Mouse (Mus musculus): ENCODE measurements at regions not wholly inside any gene's neighbourhood (a gene's known extent, or its start where the extent isn't known, plus 50 kb on each side); places are given as distances from the start of the nearest gene placed in this dataset.

DNA sequence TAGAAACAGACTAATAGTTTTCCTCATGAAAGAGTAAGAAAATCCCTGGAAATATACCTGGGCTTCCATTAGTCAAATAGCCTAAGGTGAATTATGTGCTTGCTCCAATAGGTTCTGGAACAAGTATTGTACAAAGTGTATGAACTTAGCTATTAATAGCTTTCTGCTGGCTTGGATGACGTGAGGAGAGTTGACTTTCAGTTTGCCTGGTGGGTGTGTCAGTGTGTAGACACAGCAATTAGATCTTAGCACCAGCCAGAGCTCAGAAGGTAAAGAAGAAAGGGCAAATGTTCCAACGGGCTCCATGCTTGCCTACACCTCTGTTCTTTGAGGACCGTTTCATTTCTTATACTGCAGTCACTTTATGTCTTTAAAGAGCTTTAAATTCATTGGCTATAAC lies 654.8 kb upstream of the Mef2c start:
- DNase-seq (ENCODE audit: low spot score in 2 of 2) = no peak

DNA sequence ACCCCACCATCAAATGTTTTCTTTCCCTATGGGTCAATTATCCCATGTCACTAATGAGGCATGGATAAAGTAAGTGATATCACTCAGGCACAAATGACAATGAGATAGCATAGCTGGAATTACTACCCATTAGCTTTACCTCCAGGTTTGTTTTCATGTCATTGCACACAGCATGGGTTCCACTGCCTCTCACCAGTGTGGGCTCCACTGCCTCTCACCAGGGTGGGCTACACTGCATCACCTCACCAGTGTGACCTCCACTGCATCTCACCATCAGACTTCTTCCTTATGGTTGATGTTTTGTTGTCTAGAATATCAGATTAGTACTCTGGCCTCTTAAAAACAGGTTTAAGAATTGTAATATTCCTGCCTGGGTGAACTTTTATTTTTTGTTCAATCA lies 634.0 kb upstream of the Mef2c start:
- DNase-seq (ENCODE audit: low spot score in 2 of 2) = no peak

DNA sequence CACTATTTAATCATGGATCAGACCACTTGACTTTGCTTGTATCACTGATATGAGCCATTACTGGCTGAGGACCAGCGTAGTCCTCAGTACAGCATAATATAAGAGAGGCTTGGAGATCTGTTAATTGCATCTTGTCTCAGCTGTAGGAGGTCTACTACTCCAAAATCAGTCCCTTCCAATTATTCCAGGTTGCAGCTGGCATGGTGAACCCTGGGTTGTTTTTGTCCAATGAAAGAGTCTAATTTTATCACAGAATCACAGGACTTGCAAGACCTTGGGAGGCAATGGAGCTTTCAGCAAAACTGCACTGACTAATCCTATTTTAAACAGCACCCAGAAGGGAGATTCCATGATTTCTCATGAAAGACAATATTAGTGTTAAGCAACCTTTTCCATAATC lies 629.7 kb upstream of the Mef2c start:
- no peak for DNase-seq (ENCODE audit: low spot score in 2 of 2)

DNA sequence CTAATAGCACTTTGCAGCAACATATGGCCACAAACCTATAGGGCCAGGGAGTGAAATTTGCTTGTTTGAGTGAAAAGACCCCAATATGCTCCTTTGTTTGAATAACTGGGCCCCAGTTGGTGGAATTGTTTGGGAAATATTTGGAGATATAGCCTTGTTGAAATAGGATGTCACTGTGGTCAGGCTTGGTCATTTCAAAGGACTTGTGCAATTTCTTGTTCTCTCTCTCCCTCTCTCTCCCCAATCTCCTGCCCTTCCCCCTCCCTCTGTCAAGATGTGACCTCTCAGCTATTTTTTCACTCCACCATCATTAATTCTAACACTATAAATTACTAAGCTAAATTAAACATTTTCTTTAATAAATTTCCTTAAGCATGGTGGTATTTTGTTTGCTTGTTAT lies 620.5 kb upstream of the Mef2c start:
- no peak for DNase-seq (ENCODE audit: low spot score in 2 of 2)

DNA sequence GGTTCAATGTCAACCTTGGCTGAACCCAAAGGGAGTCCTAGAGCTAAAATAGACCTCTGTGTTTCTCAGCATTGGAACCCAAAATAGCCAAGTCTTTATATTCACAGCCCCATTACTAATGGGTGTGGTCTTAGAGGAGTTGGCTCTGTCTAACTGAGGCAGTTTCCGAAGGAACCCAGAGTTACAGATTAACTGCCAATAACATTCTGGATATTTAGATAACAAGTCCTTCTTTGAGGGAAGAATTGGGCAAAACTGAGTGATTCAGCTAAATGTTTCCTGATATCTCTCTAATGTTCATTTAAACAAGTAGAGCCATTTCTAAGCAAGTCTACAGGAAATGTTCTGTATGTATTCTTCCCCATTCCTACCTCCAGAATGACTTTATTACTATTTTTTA lies 615.1 kb upstream of the Mef2c start:
- no peak for DNase-seq (ENCODE audit: low spot score in 2 of 2)

DNA sequence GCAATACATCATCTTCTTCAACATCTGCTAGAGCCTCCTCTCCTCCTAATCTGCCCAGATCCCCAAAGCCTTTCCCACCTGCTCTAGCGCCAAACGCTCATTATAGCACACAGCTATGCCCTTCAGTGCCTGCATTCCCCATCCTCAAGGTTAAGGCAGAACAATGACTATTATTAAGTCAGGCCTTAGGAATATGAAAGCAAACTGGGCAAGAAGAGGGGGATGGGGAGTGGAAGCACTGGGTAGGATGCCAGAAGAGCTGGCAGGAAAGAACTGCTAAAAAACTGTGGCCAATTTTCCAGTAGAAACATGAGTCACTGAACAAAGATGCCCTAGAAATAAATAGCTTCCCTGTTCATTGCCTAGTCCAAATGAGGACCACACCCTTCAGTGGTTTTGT lies 611.1 kb upstream of the Mef2c start:
- DNase-seq (ENCODE audit: low spot score in 2 of 2) = no peak

DNA sequence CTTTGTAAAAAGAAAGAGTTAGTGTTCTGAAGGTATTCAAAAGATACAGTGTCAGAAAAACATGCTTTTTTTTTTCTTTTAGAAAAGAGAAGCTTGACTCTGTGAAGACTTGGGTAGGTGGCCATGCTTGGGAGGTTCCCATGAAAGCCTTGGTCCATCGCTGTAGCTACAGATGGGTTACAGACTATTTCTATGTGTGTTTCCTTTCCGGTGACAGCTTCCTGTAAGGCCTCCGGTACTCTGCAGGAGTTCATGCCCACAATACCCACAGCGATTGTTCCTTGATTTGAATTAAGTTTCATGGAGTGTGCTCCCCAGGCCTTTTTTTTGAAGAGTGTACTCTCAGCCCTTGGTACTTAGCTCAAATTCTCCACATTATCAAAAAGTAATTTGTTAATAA lies 604.1 kb upstream of the Mef2c start:
- peak; percentile 78 to 79 for DNase-seq (ENCODE audit: low spot score in 2 of 2)

DNA sequence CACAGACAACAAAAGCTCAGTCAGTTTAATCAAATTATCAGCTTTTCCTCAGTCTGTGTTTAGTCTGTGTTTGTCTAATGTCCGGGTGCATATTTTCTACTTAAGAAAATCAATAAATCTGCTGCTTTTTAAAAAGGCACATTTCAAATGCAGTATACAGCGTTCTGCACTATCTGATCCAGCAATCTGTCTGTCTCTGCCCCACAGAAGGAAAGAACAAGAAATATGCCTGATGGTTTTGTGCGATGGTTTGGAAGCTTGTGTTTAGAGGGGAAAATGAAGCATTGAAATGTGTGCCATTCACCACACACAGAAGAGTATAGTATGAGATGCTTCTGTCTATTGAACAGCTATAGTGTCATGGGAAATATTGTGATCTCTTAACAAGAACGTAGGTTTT lies 601.7 kb upstream of the Mef2c start:
- no peak for DNase-seq (ENCODE audit: low spot score in 2 of 2)

DNA sequence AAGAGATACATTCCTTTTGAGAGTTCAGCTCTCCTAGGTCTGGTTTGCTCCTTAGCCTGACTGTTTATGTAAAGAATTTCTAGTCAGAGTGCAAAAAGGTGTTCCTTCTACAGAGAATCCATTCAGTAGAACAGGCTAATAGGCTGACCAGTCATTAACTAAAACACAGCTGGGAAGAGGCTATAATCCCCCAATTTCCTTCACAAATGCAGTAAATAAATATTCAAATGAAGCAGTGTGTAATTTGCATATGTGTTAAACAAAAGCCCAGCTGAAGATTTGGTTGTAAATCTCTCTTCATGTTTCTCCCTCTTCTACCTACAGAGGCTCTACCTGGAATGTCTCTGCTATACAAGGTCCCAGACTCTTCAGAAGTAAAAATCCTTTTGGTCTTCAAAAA lies 600.2 kb upstream of the Mef2c start:
- DNase-seq (ENCODE audit: low spot score in 2 of 2) = no peak

- DNase-seq (ENCODE audit: low spot score in 2 of 2) = no peak
Observed at GRCm38 (mm10) chr13:82907689-82908088, 596.1 kb upstream of the Mef2c start.

DNA sequence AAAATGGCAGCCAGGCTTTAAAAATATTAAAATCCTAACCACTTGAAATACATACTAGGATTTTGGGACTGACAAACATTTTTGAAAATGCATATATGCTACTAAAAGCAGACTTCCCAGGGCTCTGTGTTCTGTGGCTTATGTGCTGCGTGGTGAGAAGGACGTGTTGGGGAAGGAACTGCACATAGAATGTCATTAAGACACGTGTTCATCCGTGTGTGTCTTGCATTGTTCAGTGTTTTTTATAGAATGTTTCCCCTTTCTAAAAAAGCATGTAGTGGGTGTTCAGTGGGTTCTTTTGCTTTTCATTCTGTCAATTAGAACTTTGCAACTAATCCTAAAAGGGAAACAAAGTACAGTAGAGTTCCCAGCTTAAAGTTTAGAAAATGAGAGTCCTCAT lies 594.7 kb upstream of the Mef2c start:
- DNase-seq (ENCODE audit: low spot score in 2 of 2) = peak; percentile 63 to 68

DNA sequence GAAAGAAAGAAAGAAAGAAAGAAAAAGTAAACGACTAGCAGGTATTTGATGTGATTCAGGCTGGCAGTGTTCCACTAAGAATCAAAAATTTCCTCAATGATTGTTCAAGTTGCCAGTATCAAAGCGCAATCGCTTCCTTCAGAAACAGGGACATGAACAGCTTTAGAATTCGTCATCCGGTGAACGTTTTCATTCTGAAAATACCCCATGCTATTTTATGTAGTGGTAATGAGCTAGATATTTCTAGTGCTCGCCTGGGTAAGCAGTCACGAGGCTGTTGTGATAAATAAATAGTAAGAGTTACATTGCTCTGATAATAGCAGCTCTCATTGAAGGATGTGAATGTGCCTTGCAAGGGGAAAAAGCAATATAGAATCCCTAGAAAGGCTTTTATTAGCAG lies 591.0 kb upstream of the Mef2c start:
- no peak for DNase-seq (ENCODE audit: low spot score in 2 of 2)

DNA sequence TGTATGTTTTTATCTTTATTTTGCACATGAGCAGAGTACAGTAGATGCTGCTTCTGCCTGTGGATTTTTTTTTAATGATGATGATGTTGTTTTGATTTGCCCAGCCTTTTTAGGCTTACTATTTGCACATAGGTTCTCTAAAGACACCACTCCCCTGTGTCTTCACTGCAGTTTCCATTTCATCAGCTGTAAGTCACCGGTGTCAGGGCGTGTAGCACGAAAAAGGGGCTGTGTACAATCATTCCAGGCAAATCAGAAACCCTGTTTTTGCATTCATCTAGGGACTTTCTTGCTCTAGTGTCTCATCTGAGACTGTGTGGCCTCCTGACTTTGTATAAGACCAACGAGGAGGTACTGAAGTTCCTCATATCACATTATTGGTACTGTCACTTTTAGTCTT lies 588.6 kb upstream of the Mef2c start:
- peak; percentile 76 to 77 for DNase-seq (ENCODE audit: low spot score in 2 of 2)

GRCm38 (mm10) chr13:82930010-82930409 lies 573.8 kb upstream of the Mef2c start:
- DNase-seq (ENCODE audit: low spot score in 2 of 2) = no peak

- DNase-seq (ENCODE audit: low spot score in 2 of 2) = no peak
Observed at GRCm38 (mm10) chr13:82937856-82938255, 566.0 kb upstream of the Mef2c start.

- DNase-seq (ENCODE audit: low spot score in 2 of 2) = no peak
Observed at GRCm38 (mm10) chr13:82942691-82943341, 561.0 kb upstream of the Mef2c start.

DNA sequence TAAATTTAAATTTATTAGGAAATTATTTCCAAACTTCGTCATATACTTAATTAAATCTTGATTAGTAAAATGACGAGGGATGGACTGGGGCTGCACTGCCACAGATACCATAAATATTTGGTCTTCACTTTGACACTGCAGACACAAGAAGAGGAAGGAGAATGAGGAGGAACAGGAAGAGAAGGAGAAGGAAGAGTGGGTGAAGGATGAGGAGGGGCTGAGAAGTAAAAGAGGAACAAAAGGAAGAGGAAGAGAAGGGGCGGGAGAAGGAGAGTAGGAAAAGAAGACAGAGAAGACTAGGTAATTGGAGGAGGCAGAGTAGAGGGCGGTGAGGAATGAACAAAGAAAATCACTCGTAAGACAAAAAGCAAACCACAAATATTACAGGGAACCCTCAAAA lies 556.9 kb upstream of the Mef2c start:
- DNase-seq (ENCODE audit: low spot score in 2 of 2) = no peak

DNA sequence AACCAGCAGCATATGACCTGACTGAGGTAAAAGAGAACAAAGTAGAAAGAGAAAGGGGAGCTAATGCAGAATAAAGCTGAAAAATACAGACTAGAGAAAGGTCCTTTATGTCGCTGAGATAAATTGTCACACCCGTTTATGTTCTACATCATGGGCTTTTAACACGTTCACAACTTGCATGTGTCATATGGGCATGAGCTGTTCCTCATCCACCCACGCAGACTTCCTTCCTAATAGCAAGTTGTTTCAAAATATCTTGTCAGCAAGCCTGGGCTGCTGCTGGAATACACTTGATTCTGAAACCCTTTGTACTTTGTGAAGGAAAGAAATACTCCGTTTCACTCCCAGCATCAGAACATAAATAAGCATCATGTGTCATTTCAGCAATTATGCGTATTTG lies 554.3 kb upstream of the Mef2c start:
- DNase-seq (ENCODE audit: low spot score in 2 of 2) = peak; percentile 73 to 82

DNA sequence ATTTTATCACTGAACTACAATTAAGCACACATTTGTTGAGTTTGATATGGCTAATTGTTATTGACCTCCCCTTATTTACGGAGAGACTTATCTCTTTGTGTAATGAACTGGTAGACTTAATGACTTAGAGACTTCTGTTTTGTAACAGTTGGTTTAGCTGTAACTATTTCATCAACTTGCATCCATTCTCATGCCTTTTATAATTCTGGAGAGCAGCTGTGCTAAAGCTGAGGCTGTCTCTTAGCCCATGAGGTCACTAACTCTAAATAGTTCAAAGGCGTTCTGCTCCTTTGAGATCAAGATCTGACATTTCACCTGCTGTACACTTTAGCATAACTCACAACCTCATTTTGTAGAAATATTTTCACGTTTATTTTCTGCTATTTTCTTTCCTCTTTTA lies 541.5 kb upstream of the Mef2c start:
- no peak for DNase-seq (ENCODE audit: low spot score in 2 of 2)

- no peak for DNase-seq (ENCODE audit: low spot score in 2 of 2)
Observed at GRCm38 (mm10) chr13:82971722-82972121, 532.1 kb upstream of the Mef2c start.

GRCm38 (mm10) chr13:82974210-82974811 lies 529.5 kb upstream of the Mef2c start:
- no peak for DNase-seq (ENCODE audit: low spot score in 2 of 2)

GRCm38 (mm10) chr13:83001118-83001517 lies 502.7 kb upstream of the Mef2c start:
- no peak for DNase-seq (ENCODE audit: low spot score in 2 of 2)

DNA sequence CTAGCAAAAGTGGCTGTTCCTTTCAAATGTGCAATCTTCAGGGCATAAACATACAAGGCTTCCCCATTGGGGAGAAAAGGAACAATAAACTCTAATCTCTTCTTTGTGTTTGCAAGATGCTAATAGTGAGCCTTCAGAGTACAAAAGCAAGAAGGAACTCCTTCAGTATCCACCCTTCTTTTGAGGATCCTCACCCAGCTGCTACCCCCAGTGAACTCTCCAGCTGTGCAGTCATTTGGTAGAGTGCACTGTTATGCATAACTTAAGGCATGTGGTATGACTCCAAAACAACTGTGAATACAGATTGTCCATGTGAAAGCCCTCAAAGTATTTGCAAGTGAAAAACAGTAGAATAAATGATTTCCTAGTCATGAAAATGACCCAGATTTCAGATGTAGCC lies 487.1 kb upstream of the Mef2c start:
- DNase-seq (ENCODE audit: low spot score in 2 of 2) = no peak

DNA sequence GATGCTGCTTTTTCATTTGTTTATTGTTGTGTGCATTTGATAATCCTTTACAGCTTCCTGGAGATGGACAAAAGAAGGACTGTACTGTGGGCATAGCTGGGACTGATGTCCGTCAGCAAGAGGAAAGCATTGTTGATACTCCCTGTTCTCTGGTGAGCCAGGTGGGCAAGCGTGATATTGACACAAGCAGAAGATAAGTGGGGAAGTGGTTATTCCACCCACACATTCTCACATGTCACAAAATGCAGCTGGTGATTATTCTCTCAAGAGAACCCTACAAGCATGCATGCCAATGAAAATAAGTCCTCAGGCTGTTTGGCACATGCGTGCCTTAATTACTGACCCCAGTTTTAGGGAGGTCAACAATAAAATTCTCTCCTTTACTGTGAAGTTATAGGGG lies 483.0 kb upstream of the Mef2c start:
- peak; percentile 79 to 83 for DNase-seq (ENCODE audit: low spot score in 2 of 2)

Measured in spleen, postnatal 36 days (tissue).